Mouse (Mus musculus) intestine, embryonic 16.5 days (tissue): ENCODE measurements around the gene Cyb5r1. TPM values are rescaled to one million over a fixed set of nuclear protein-coding genes. Genes with fewer than 3 reads are reported as not detected.

Experiments
- ATAC-seq: fragments of 200-750 bp; cut with Nextera tagmentation; 2 replicates; pipeline ENCODE4 v1.8.0; 2017; ENCODE audit warnings: moderate TSS enrichment, moderate library complexity
- H3K27ac ChIP-seq: fragments of 300-500 bp; sonication (generic); 2 replicates; pipeline ENCODE4 v1.5.1; 2014; ENCODE audit warnings: mild to moderate bottlenecking, low read length
- H3K27me3 ChIP-seq: fragments of 300-500 bp; sonication (generic); replicated peaks from 2 replicates; pipeline ENCODE4 v1.6.1; 2014; ENCODE audit warnings: low read length, control low read depth, mixed read lengths; ENCODE audit not compliant: control insufficient read depth, insufficient read depth
- H3K36me3 ChIP-seq: fragments of 300-500 bp; sonication (generic); 2 replicates; pipeline ENCODE4 v1.6.1; 2014; ENCODE audit warnings: low read length, control low read depth; ENCODE audit not compliant: control insufficient read depth, insufficient read depth
- H3K4me1 ChIP-seq: fragments of 300-500 bp; sonication (generic); 2 replicates; pipeline ENCODE4 v1.6.1; 2014; ENCODE audit warnings: low read length, control low read depth, mixed read lengths; ENCODE audit not compliant: control insufficient read depth, insufficient read depth
- H3K4me2 ChIP-seq: fragments of 300-500 bp; sonication (generic); 2 replicates; pipeline ENCODE4 v1.6.1; 2014; ENCODE audit warnings: low read depth, low read length, control low read depth
- H3K4me3 ChIP-seq: fragments of 300-500 bp; sonication (generic); 2 replicates; pipeline ENCODE4 v1.5.1; 2014; ENCODE audit warnings: mild to moderate bottlenecking, low read length
- H3K9ac ChIP-seq: fragments of 300-500 bp; sonication (generic); 2 replicates; pipeline ENCODE4 v1.6.1; 2014; ENCODE audit warnings: low read depth, low read length
- H3K9me3 ChIP-seq: fragments of 300-500 bp; sonication (generic); 2 replicates; pipeline ENCODE4 v1.6.1; 2016; ENCODE audit warnings: low read length, control low read depth; ENCODE audit not compliant: control insufficient read depth
- WGBS: fragments of 180-500 bp; shearing (Covaris S2); extraction: QIAGEN DNeasy Blood & Tissue Kit; methylation state at CpG from one replicate; pipeline ENCODE4 v1.1.7; 2014; 5-methylcytosine and 5-hydroxymethylcytosine counted together
- polyA plus RNA-seq: library from polyadenylated mRNA; unstranded; fragments of >200 nt; fragmentation: Nextera tagmentation; extraction: Ambion mirVana; gene quantifications from 2 replicates; pipeline ENCODE4 v1.2.1, GENCODE M21; 2015

Cyb5r1 gene
- 32.3 and 38.6 TPM in 2 replicates for polyA plus RNA-seq

DNA sequence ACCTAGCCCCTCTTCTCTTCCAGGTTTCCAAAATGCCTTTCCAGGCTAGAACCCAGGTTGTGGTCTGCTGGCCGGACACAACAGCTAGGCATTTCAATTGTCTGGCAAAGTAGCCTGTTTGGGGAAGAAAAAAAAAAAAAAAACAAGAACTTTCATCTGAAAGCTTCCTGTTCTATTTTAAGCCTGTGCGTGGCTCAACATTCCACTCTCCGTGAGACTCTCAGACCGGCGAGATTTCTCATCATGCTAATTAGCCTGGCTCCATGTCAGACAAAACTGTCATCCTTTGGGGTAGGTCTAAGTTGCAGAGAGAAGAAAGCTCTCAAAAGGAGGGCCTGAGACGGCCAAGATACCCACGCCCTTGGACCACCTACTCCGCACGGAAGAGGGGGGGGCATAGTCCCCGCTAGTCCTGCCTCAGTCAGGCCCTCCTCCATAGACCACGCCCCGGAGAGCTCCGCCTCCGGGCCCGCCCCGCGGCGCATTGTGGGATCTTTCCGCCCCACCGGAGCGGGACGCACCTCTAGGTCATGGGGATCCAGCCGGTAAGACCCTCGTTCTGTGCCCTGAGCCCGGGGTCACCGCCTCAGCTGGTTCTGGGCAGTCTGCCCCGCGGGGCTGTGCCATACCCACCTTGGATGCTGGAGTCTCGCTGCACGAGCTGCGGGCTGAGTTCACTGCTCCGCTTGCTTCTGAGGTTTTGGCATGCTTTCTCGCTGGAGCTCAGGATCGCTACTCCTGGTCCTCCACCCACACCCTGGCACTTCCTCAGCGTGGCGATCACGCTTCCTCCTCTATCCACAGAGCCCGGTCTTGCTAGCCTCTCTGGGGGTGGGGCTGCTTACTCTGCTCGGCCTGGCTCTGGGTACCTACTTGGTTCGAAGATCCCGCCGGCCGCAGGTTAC, at the start of gene Cyb5r1:
TSS of gene Cyb5r1 (plus strand) at position 51 of the 905 bp plus-strand sequence.
- Histone ChIP-seq H3K4me3 (peak within 1 kb of the TSS; percentile 78), H3K4me1 (peaks cover 6% of the 10 kb centered on the region), H3K36me3 (peaks cover 5% of the 10 kb centered on the region; the same call in 1 of the 2 replicates), H3K4me2 (peak within 1 kb of the TSS; percentile 83), H3K27ac (peak within 1 kb of the TSS; percentile 64), H3K9ac (peak within 1 kb of the TSS; percentile 79), H3K9me3 (no peaks in the 10 kb centered on the region), H3K27me3 (no peaks in the 10 kb centered on the region)
- WGBS, result under 1% methylated on average over 43 of the region's 43 CpGs
- ATAC-seq, result peak; percentile 99

GRCm38 (mm10) chr1:134357461-134357860, 47.9 kb upstream of the Cyb5r1 start:
- WGBS, result 57% methylated on average over 4 of the region's 4 CpGs
- Histone ChIP-seq H3K4me2 (no peak overlapping the region), H3K36me3 (peaks cover 16% of the 10 kb centered on the region), H3K27ac (peak overlapping the region; percentile 28), H3K9ac (no peak overlapping the region), H3K4me3 (no peak overlapping the region), H3K27me3 (no peaks in the 10 kb centered on the region), H3K4me1 (peaks cover 15% of the 10 kb centered on the region), H3K9me3 (no peaks in the 10 kb centered on the region)
- ATAC-seq, result peak; percentile 55

DNA sequence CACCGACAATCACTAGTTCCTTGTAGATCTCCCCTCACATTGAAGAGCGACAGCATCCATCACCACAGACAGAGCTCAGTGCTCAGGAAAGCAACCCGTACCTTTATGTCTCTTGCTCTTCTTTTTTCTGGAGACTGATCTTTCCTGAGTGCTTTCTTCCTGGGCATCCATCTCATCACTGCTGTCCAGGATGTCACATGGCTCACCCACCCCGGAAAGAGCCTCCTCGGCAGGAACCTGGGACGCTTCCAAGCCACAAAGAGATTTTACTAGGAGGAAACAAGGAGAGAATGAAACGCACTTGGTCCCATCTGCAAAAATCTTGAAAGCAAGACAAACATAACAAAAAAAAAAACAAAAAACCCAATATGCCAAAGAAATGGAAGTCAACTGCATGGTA, 44.7 kb upstream of the Cyb5r1 start:
- ATAC-seq, result no peak
- H3K4me1 ChIP-seq, result peaks cover 16% of the 10 kb centered on the region

GRCm38 (mm10) chr1:134361195-134361856, 44.0 kb upstream of the Cyb5r1 start:
- ATAC-seq, result peak; percentile 89
- Histone ChIP-seq H3K9ac (peak overlapping the region; percentile 93), H3K4me1 (peaks cover 16% of the 10 kb centered on the region), H3K9me3 (no peaks in the 10 kb centered on the region), H3K27me3 (no peaks in the 10 kb centered on the region), H3K36me3 (no peaks in the 10 kb centered on the region; the same call in 1 of the 2 replicates), H3K4me2 (peak overlapping the region; percentile 58), H3K4me3 (peak overlapping the region; percentile 93), H3K27ac (peak overlapping the region; percentile 85)
- WGBS, result under 1% methylated on average over 35 of the region's 44 CpGs

More for the DNA sequence above, 44.7 kb upstream of the Cyb5r1 start:
- peaks cover 5% of the 10 kb centered on the region for H3K36me3 ChIP-seq
- H3K4me2 ChIP-seq, result peak overlapping the region; percentile 58
- peak overlapping the region; percentile 93 for H3K4me3 ChIP-seq
- H3K9me3 ChIP-seq, result no peaks in the 10 kb centered on the region
- no peak overlapping the region for H3K27ac ChIP-seq
- no peaks in the 10 kb centered on the region for H3K27me3 ChIP-seq
- 71% methylated on average over 7 of the region's 7 CpGs for WGBS
- peak overlapping the region; percentile 34; the same call in 1 of the 2 replicates for H3K9ac ChIP-seq

DNA sequence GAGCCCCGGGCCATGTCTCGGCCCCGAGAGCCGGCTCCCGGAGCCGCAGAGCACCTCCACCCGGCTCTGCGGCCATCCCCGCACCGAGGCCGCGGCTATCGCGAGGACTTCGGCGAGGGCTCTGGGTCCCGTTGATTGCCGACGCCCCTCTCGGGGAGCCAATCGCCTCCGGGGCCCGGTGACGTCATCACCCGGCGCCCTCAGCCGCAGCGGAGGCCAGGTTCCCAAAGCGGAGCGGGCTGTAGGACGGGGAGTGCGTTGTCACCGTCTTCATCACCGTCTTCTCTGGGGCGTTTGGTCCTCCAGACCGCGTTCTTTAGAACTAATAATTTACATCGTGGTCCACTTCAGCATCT, 43.5 kb upstream of the Cyb5r1 start, which contains the start of gene Tmem183a:
TSS of gene Tmem183a (minus strand) at position 123 of the 356 bp plus-strand sequence.
- Histone ChIP-seq H3K27me3 (no peaks in the 10 kb centered on the region), H3K36me3 (no peaks in the 10 kb centered on the region; the same call in 1 of the 2 replicates), H3K4me3 (peak within 1 kb of the TSS; percentile 93), H3K9ac (peak within 1 kb of the TSS; percentile 93), H3K4me1 (peaks cover 16% of the 10 kb centered on the region), H3K4me2 (peak within 1 kb of the TSS; percentile 86), H3K9me3 (no peaks in the 10 kb centered on the region), H3K27ac (peak within 1 kb of the TSS; percentile 85)
- peak; percentile 97 for ATAC-seq
- under 1% methylated on average over 38 of the region's 38 CpGs for WGBS

DNA sequence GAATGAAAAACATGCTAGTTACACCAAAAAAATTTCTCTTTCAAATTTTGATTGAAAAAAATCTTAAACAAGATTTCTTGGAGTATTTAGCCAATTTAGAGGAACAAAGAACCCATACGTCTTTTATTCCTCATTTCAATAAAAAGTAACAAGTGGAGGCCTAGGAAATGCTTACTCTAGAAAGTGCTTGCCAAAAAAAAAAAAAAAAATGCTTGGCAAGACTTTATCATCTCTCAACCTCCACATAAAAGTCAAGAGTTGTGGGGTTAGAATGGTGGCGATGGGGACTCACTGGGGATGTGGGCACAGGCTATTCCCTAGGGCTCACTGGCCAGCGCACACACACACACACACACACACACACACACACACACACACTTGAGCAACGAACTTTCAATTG, 42.2 kb upstream of the Cyb5r1 start:
- Histone ChIP-seq H3K4me3 (no peak overlapping the region), H3K9me3 (no peaks in the 10 kb centered on the region), H3K36me3 (no peaks in the 10 kb centered on the region; the same call in 1 of the 2 replicates), H3K27ac (no peak overlapping the region), H3K9ac (no peak overlapping the region), H3K27me3 (no peaks in the 10 kb centered on the region), H3K4me2 (no peak overlapping the region), H3K4me1 (peaks cover 13% of the 10 kb centered on the region)
- no peak for ATAC-seq
- WGBS, result 83% methylated on average over 4 of the region's 4 CpGs

- no peak overlapping the region for H3K27ac ChIP-seq
- H3K9ac ChIP-seq, result no peak overlapping the region
- no peak overlapping the region for H3K4me2 ChIP-seq
- H3K4me3 ChIP-seq, result no peak overlapping the region
- peaks cover 7% of the 10 kb centered on the region for H3K4me1 ChIP-seq
- ATAC-seq, result no peak
- no peaks in the 10 kb centered on the region for H3K36me3 ChIP-seq
- no peaks in the 10 kb centered on the region for H3K9me3 ChIP-seq
- WGBS, result 55% methylated on average over 5 of the region's 5 CpGs
- no peaks in the 10 kb centered on the region for H3K27me3 ChIP-seq
Measured at GRCm38 (mm10) chr1:134365491-134365890, 39.9 kb upstream of the Cyb5r1 start.

DNA sequence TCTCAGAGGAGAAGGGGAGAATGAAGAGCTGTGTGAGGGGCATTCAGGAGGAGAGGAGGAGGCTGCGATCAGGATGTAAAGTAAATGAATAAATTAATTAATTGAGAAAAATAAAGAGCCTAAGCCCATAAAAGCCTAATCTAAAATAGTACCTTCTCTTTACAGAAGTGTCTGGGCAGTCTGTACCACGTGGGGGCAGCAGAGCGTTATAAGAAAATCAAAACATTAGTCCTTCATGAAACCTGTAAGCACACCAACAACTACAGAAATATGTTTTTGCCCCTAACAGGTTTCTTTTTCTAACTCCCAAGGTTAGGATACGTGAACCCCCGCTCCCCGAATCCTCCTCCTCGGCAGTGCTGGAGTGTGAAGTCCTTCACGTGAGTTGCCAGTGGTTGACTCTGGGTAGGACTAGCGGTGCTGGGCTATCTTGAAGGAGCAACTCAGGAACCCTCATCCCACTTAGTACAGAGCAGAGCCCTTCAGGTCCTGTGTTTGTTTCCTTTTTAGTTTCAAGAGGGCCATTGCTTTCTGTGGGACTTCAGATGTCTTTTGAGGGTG, 36.5 kb upstream of the Cyb5r1 start:
- no peak overlapping the region for H3K9ac ChIP-seq
- no peaks in the 10 kb centered on the region for H3K27me3 ChIP-seq
- H3K4me1 ChIP-seq, result no peaks in the 10 kb centered on the region
- H3K9me3 ChIP-seq, result no peaks in the 10 kb centered on the region
- H3K4me2 ChIP-seq, result no peak overlapping the region
- H3K4me3 ChIP-seq, result no peak overlapping the region
- no peak for ATAC-seq
- no peak overlapping the region for H3K27ac ChIP-seq
- WGBS, result 50% methylated on average over 9 of the region's 9 CpGs
- H3K36me3 ChIP-seq, result no peaks in the 10 kb centered on the region

DNA sequence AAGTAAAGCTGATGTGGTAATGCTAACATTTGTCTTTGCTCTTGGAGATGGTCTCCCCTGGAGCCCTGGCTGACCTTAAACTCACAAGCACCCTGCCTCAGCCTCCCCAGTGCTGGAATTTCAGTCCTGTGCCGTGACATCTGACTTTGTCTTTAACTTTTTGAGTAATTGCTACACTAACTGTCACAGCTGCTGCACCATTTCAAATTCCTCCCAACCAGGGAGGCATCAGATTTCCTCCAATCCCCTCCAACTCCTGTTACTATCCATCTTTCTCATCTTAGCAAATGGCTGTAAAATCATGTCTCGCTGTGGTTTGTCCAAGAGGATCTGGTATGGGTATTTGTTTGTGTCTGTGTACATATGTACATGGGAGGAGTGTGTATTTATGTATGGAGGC, 31.2 kb upstream of the Cyb5r1 start:
- no peak for ATAC-seq
- no peak overlapping the region for H3K27ac ChIP-seq
- no peaks in the 10 kb centered on the region for H3K27me3 ChIP-seq
- 71% methylated on average over 2 of the region's 2 CpGs for WGBS
- no peaks in the 10 kb centered on the region for H3K36me3 ChIP-seq
- H3K9ac ChIP-seq, result no peak overlapping the region
- no peak overlapping the region for H3K4me3 ChIP-seq
- no peaks in the 10 kb centered on the region for H3K9me3 ChIP-seq
- H3K4me1 ChIP-seq, result no peaks in the 10 kb centered on the region
- no peak overlapping the region for H3K4me2 ChIP-seq
